Mouse (Mus musculus) kidney, postnatal 25 days (tissue): Measurements from ENCODE around the gene Gm29094.
"Not testable (repeated sequence)": the region's sequence is repeated elsewhere in the genome, so short reads cannot be mapped to it uniquely, and the experiment has no call there.

Experiments
- DNase-seq, 2 experiments: peaks; one replicate each; pipeline ENCODE4 v3.0.0; 2021; ENCODE audit warnings: mixed read lengths in 2 of 2

The Gm29094 gene

GRCm38 (mm10) chr9:89198969-89199416, at the start of gene Gm29094, which contains the start of gene Bcl2a1b:
Gene Gm29094, plus strand, starts transcription at chr9:89199379.
Gene Bcl2a1b, plus strand, starts transcription at chr9:89199209.
- DNase-seq: peak in 1 of 2 experiments; percentile 37

GRCm38 (mm10) chr9:89172539-89172938, 26.6 kb upstream of the Gm29094 start:
- DNase-seq: not testable (repeated sequence)

DNA sequence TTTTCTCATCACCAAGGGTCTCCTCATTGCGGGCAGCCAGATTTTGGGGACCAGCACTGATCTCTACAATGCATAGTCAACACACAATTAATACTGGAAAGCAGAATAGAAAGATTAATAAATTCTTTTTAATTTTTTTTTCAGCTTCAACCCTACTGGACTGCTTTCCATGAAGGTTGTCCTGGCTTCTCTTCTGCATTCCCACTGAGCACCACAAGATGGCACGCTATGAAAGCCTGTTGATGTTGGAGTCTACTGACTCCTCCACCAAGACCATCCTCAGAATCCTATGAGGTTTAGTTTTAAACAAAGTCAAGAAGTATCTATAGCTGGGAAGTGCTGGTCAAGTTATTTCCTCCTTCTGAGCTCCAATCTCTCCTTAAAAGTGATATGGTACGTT, 20.3 kb upstream of the Gm29094 start:
- peak; percentile 74 to 81 for DNase-seq

DNA sequence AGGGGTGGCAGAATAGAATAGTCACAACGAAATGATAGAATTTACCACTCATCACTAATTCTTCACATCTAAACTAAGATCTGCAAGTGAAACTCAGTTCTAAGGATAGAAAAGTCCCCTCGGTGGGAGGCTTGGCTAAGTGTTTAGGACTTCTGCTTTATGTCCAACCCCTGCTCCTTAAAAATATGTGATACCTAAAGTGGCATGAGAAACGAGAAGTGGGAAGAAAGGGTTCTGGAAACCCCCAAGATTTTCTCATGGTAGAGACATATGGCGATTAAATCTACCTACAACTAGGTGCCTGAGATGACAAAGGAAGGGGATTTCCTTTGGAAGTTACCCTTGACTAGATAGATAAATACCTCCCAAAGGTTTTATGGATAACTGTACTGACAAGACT, 19.7 kb upstream of the Gm29094 start:
- not testable (repeated sequence) for DNase-seq

DNA sequence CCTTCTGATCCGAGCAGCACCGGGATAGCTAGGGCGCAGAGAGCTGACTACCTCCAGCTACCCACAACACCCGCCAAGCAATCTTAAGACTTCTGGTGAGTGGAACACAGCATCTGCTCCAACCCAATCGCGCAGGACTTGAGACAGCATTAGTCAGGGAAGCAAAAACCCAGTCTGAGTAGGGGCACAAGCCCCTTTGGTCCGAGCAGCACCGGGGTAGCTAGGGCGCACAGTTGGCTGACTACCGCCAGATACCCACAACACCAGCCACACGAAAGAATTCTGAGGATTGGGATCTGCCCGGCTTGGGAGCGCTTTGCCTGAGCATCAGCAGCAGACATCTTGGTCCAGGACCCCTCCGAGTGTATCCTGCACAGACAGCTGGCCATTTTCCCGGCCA, 12.2 kb upstream of the Gm29094 start:
- DNase-seq: not testable (repeated sequence)

DNA sequence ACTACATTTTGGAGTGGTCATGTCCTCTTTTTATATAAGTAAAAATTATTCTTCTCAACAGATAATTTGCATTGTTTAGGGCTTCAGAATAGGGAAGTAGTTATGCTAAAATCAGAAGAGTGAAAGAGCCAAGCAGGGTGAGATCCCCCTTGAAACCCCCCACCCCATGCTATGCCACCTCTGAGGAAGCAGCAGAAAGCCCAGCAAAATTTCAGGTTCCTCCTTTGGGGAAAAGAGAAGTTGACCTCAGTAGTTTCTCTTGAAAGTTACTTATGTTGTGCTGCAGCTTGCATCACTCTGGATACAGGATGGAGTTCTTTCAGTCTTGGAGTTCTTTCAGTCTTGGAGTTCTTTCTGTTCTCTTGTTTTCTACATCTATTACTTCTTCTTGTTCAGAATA, 3.7 kb upstream of the Gm29094 start:
- DNase-seq: not testable (repeated sequence)

DNA sequence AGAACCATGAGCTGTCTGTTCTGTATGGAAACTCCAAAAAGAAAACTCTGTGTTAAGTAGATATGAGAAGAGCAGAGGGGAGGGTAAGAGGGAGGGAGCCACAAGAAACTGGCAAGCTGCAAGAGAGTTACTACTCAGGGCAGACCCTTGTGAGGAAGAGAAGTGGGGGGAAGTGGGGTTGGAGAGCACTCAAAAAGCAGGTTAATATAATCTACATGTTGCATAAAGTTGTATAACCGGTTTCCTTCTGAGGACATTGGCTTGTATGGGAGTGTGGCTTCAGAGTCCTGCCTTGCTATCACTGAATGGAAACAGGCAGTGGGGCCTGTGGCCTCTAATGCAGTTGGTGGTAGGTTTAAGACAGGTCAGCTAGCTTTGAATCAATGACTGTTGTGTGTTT, 1.7 kb upstream of the Gm29094 start:
- DNase-seq: not testable (repeated sequence)

- not testable (repeated sequence) for DNase-seq
Observed at GRCm38 (mm10) chr9:89198349-89198748, 830 bp upstream of the Gm29094 start.

- not testable (repeated sequence) for DNase-seq
Observed at GRCm38 (mm10) chr9:89202256-89202655, 3.1 kb downstream of the Gm29094 start.

GRCm38 (mm10) chr9:89208939-89209338, 9.8 kb downstream of the Gm29094 start:
- DNase-seq: not testable (repeated sequence)

- DNase-seq: not testable (repeated sequence)
Observed at GRCm38 (mm10) chr9:89210353-89211064, 11.3 kb downstream of the Gm29094 start, which contains the start of gene Mthfs. Gene Mthfs, plus strand, starts transcription at chr9:89210676.

GRCm38 (mm10) chr9:89211065-89211858, 12.1 kb downstream of the Gm29094 start:
- DNase-seq: peak; percentile 77 to 92

DNA sequence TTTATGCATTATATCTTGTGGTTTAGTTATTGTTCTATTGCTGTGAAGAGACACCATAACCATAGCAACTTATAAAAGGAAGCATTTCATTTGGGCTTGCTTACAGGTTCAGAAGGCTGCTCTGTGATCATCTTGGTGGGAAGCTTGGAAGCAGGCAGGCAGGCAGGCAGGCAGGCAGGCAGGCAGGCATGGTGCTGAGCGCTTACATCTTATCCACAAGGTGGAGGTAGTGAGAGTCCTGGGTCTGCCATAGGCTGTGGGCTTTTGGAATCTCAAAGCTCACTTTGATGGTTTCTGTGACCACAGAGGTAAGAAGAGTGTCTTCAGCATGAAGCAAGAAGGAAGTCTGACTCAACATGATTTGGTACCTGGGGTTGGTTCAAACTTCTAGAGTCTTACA, 13.2 kb downstream of the Gm29094 start:
- peak; percentile 35 to 55 for DNase-seq

- peak; percentile 10 to 43 for DNase-seq
Observed at GRCm38 (mm10) chr9:89218174-89218573, 19.0 kb downstream of the Gm29094 start.

DNA sequence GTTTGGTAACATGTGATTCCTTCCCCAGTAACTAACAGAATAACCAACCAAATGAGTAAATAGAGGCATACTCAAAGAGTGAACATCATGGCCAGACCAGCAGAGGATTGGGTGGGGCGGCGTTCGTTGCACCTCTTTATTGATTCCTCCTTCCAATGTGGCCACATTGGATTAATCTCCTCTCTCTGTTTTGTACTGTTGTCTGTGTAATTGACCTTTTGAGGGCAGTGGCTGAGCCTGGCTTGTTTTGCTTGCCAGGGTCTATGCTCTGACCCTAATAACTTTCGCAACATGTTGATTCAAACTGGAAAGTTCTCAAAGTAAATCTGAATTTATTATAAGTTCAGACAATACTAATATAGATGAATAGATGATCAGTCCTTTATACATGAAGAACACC, 20.5 kb downstream of the Gm29094 start:
- DNase-seq: not testable (repeated sequence)

DNA sequence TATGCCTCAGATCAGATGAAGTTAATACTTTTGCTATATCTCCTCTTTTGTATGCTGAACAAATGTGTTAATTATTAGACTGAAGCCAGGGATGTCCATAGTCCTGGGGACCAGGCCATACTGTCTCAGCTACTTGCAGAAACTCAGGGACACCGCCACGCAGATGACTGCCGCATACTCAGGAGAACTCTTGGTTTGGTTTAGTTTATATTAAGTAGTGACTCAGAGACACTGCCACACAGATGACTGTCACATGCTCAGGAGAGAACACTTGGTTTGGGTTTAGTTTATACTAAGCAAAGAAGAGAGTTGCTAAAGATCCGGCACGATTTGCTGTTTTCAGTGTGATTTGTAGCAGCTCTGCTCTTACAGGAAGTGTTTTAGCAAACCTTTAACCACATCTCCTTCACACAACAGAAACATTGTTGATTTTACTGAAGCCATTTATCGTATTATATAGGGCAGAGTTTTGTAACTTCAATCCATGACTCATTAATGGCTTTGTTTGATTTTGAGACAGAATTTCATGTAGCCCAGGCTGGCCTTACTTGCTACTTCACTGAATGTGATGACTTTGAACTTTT, 21.6 kb downstream of the Gm29094 start:
- DNase-seq: not testable (repeated sequence)

DNA sequence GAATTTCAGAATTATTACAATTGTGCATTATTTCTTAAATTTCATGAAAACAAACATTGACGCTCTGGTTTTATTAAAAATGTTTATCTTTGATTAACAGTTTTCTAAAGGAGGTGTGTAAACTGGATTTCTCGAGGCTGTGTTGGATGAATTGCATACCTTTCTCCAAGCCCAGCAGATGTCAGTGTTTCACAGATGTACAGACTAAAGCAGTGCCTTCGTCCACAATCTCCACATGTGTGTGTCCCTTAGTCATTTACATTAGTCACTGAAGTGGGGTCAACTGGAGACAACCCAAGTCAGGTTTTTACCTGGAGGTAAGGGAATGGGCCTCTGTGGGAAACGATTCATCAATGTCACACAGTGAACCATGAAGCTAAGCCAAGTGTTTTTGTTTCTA, 26.9 kb downstream of the Gm29094 start:
- peak in 1 of 2 experiments; percentile 6 for DNase-seq

- DNase-seq: no peak
Observed at GRCm38 (mm10) chr9:89228122-89228521, 28.9 kb downstream of the Gm29094 start.

GRCm38 (mm10) chr9:89230897-89231497, 31.8 kb downstream of the Gm29094 start:
- peak; percentile 42 to 53 for DNase-seq

DNA sequence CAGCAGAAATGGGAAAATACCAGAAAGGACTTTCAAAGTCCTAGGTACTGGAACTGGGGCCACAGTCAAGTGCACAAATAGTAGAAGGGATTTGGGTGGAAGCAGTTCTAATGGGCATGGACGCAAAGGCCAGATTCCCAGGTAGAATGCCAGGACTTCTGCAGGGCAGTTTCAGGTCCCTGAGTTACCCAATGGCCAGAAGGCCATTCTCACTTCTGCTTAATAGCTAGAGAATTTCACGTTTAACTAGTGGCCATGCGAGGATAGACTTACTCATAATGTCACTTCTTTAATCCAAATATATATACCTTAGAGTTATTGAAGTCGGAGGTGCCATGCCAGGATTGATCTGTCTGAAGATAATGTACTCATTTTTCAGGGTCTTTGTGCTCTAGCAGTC, 38.0 kb downstream of the Gm29094 start:
- not testable (repeated sequence) for DNase-seq

DNA sequence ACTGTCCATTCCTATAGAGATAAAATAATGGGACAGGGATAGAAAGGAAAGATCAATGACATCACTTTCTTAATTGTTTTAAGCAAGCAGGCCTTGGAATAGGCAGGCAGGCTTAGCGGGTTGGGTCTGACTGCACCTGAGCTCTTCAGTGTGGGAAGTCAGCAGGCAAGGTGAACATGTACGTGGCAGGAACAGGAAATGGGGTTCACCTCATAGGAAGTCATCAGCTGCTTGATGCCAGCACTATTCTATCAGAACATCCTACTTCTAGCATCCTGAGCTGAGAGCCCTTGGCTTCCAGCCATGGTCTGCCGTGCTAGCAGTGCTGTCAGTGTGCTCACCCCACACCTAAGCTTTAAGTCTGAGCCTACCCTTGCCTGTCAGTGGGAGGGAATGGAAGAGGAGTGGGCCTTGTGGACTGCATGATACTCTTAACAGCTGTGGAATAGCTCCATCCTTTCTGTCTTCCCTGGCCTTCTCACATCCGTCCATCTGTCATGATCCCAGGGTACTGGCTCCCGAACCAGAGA, 39.9 kb downstream of the Gm29094 start:
- not testable (repeated sequence) for DNase-seq

GRCm38 (mm10) chr9:89240516-89241019, 41.4 kb downstream of the Gm29094 start:
- DNase-seq: not testable (repeated sequence)
